Mouse (Mus musculus): ENCODE measurements around the gene Tmem86b. TPM values are rescaled to one million over a fixed set of nuclear protein-coding genes. Genes with fewer than 3 reads are reported as not detected.

Tmem86b gene
- total and polyA plus RNA-seq, 2 experiments, result 39.5 to 404 TPM

GRCm38 (mm10) chr7:4668506-4668905 is 37.3 kb upstream of the Tmem86b start:
- no peaks in the 10 kb centered on the region; the same call in 1 of the 2 replicates for H3K79me2 ChIP-seq (ENCODE audit: control insufficient read depth, insufficient read depth, low read length)
- 66% methylated on average over 8 of the region's 8 CpGs for WGBS
- peak; percentile 51 for DNase-seq (ENCODE audit: extremely low read depth, low read depth, low spot score)
- no peak overlapping the region for H3K9ac ChIP-seq (ENCODE audit: low read depth, low read length)
- H3K4me1 ChIP-seq (ENCODE audit: control insufficient read depth, insufficient read depth, low read length), result no peaks in the 10 kb centered on the region
- TF ChIP-seq POLR2A (IDR thresholded peaks at IDR 0.05; ENCODE audit: extremely low read depth, insufficient read depth, low read length), result no peak
- no peak for TF ChIP-seq CTCF (IDR thresholded peaks at IDR 0.05; ENCODE audit: low read depth, low read length)
- H3K36me3 ChIP-seq (ENCODE audit: control insufficient read depth, insufficient read depth, low read length), result peaks cover 5% of the 10 kb centered on the region; the same call in 1 of the 2 replicates
- no peak overlapping the region for H3K27ac ChIP-seq (replicated peaks; ENCODE audit: insufficient read depth, low read depth, low read length)
- no peaks in the 10 kb centered on the region for H3K27me3 ChIP-seq (ENCODE audit: control insufficient read depth, insufficient read depth, low read length)
- H3K4me3 ChIP-seq (ENCODE audit: insufficient read depth, low read depth, low read length), result no peak overlapping the region

DNA sequence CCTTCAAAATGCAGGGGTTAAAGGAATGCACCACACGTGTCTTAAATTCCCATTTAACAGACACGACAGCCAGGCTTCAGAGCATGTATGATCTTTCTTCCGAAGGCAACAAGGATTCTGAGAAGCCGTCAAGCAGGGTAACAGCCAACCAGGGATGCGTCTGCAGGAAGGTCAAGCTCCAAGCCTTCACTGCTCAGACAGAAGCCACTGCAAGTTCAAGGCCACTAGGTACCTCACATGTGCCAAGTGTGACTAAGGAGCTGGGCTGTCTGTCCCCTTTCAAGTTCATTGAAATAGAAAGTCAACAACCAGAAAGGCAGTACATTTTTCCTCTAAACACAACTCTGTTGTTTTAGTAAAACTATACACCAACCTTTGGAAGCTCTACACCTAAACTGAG is 35.6 kb upstream of the Tmem86b start:
- Histone ChIP-seq H3K27me3 (ENCODE audit: control insufficient read depth, insufficient read depth, low read length) (no peaks in the 10 kb centered on the region), H3K4me3 (ENCODE audit: insufficient read depth, low read depth, low read length) (no peak overlapping the region), H3K9ac (ENCODE audit: low read depth, low read length) (no peak overlapping the region), H3K27ac (replicated peaks; ENCODE audit: insufficient read depth, low read depth, low read length) (no peak overlapping the region), H3K79me2 (ENCODE audit: control insufficient read depth, insufficient read depth, low read length) (no peaks in the 10 kb centered on the region), H3K36me3 (ENCODE audit: control insufficient read depth, insufficient read depth, low read length) (peaks cover 5% of the 10 kb centered on the region; the same call in 1 of the 2 replicates), H3K4me1 (ENCODE audit: control insufficient read depth, insufficient read depth, low read length) (no peaks in the 10 kb centered on the region)
- TF ChIP-seq POLR2A (IDR thresholded peaks at IDR 0.05; ENCODE audit: extremely low read depth, insufficient read depth, low read length) (no peak), CTCF (IDR thresholded peaks at IDR 0.05; ENCODE audit: low read depth, low read length) (no peak)
- DNase-seq (ENCODE audit: extremely low read depth, low read depth, low spot score), result peak; percentile 39
- WGBS, result 81% methylated on average over 5 of the region's 5 CpGs

- H3K27ac ChIP-seq (replicated peaks; ENCODE audit: insufficient read depth, low read depth, low read length), result no peak overlapping the region
- no peaks in the 10 kb centered on the region for H3K36me3 ChIP-seq (ENCODE audit: control insufficient read depth, insufficient read depth, low read length)
- TF ChIP-seq CTCF (IDR thresholded peaks at IDR 0.05; ENCODE audit: low read depth, low read length), result no peak
- no peak for TF ChIP-seq POLR2A (IDR thresholded peaks at IDR 0.05; ENCODE audit: extremely low read depth, insufficient read depth, low read length)
- H3K27me3 ChIP-seq (ENCODE audit: control insufficient read depth, insufficient read depth, low read length), result no peaks in the 10 kb centered on the region
- 78% methylated on average over 2 of the region's 2 CpGs for WGBS
- H3K79me2 ChIP-seq (ENCODE audit: control insufficient read depth, insufficient read depth, low read length), result no peaks in the 10 kb centered on the region
- DNase-seq (ENCODE audit: extremely low read depth, low read depth, low spot score), result no peak
- no peak overlapping the region for H3K4me3 ChIP-seq (ENCODE audit: insufficient read depth, low read depth, low read length)
- H3K9ac ChIP-seq (ENCODE audit: low read depth, low read length), result no peak overlapping the region
- H3K4me1 ChIP-seq (ENCODE audit: control insufficient read depth, insufficient read depth, low read length), result peaks cover 6% of the 10 kb centered on the region; the same call in 1 of the 2 replicates
Measured at GRCm38 (mm10) chr7:4663742-4664141, 32.5 kb upstream of the Tmem86b start.

GRCm38 (mm10) chr7:4663179-4663578 is 32.0 kb upstream of the Tmem86b start:
- Histone ChIP-seq H3K9ac (ENCODE audit: low read depth, low read length) (no peak overlapping the region), H3K27me3 (ENCODE audit: control insufficient read depth, insufficient read depth, low read length) (no peaks in the 10 kb centered on the region), H3K27ac (replicated peaks; ENCODE audit: insufficient read depth, low read depth, low read length) (no peak overlapping the region), H3K79me2 (ENCODE audit: control insufficient read depth, insufficient read depth, low read length) (peaks cover 3% of the 10 kb centered on the region; the same call in 1 of the 2 replicates), H3K4me3 (ENCODE audit: insufficient read depth, low read depth, low read length) (no peak overlapping the region), H3K36me3 (ENCODE audit: control insufficient read depth, insufficient read depth, low read length) (no peaks in the 10 kb centered on the region), H3K4me1 (ENCODE audit: control insufficient read depth, insufficient read depth, low read length) (peaks cover 6% of the 10 kb centered on the region; the same call in 1 of the 2 replicates)
- 91% methylated on average over 8 of the region's 8 CpGs for WGBS
- DNase-seq (ENCODE audit: extremely low read depth, low read depth, low spot score), result no peak
- TF ChIP-seq POLR2A (IDR thresholded peaks at IDR 0.05; ENCODE audit: extremely low read depth, insufficient read depth, low read length), result no peak
- no peak for TF ChIP-seq CTCF (IDR thresholded peaks at IDR 0.05; ENCODE audit: low read depth, low read length)

- WGBS, result 22% methylated on average over 3 of the region's 3 CpGs
- peaks cover 18% of the 10 kb centered on the region for H3K79me2 ChIP-seq (ENCODE audit: control insufficient read depth, insufficient read depth, low read length)
- H3K27ac ChIP-seq (replicated peaks; ENCODE audit: insufficient read depth, low read depth, low read length), result peak overlapping the region; percentile 41; the same call in 1 of the 2 replicates
- TF ChIP-seq POLR2A (IDR thresholded peaks at IDR 0.05; ENCODE audit: extremely low read depth, insufficient read depth, low read length) (no peak), CTCF (IDR thresholded peaks at IDR 0.05; ENCODE audit: low read depth, low read length) (no peak)
- peaks cover 19% of the 10 kb centered on the region for H3K4me1 ChIP-seq (ENCODE audit: control insufficient read depth, insufficient read depth, low read length)
- H3K36me3 ChIP-seq (ENCODE audit: control insufficient read depth, insufficient read depth, low read length), result no peaks in the 10 kb centered on the region
- no peaks in the 10 kb centered on the region for H3K27me3 ChIP-seq (ENCODE audit: control insufficient read depth, insufficient read depth, low read length)
- peak; percentile 74 for DNase-seq (ENCODE audit: extremely low read depth, low read depth, low spot score)
- no peak overlapping the region for H3K4me3 ChIP-seq (ENCODE audit: insufficient read depth, low read depth, low read length)
- no peak overlapping the region for H3K9ac ChIP-seq (ENCODE audit: low read depth, low read length)
Measured at GRCm38 (mm10) chr7:4659911-4660443, 28.8 kb upstream of the Tmem86b start.

DNA sequence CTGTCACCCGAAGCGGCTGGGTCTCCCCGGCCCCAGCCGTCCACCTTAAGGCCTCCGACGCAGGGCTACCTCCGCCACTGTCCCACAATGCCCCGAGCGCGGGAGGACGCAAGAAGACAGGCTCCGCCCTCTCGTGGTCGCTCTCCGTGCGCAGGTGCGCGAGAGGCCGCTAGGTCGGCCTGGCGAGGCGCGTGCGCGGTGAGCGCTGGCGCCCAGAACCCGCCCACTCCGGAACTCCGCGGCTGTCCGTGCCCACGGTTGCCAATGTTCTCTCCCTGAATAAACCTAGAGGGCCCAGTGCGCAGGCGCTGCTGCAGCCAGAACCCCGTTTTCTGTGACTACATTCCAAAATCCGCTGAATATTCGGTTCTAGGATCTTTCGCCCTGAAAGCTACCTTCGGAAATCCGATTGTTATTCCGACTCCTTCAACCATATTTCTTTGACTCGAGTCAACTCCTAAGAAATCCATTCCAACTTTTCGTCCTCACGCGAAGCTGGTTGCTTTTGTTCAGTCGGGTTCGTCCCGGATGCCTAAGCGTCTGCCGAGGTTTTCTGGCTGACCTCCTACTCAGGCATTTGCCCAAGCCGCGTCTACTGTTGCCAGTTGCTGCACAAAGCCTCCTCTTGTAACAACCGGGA is 27.8 kb upstream of the Tmem86b start, which contains the start of gene Ppp6r1:
Gene Ppp6r1, minus strand, starts transcription at position 108 of the 640 bp plus-strand sequence.
- under 1% methylated on average over 54 of the region's 54 CpGs for WGBS
- Histone ChIP-seq H3K4me3 (ENCODE audit: insufficient read depth, low read depth, low read length) (peak within 1 kb of the TSS; percentile 74), H3K27me3 (ENCODE audit: control insufficient read depth, insufficient read depth, low read length) (no peaks in the 10 kb centered on the region), H3K4me1 (ENCODE audit: control insufficient read depth, insufficient read depth, low read length) (peaks cover 20% of the 10 kb centered on the region), H3K79me2 (ENCODE audit: control insufficient read depth, insufficient read depth, low read length) (peaks cover 24% of the 10 kb centered on the region), H3K27ac (replicated peaks; ENCODE audit: insufficient read depth, low read depth, low read length) (peak within 1 kb of the TSS; percentile 74), H3K9ac (ENCODE audit: low read depth, low read length) (peak within 1 kb of the TSS; percentile 84), H3K36me3 (ENCODE audit: control insufficient read depth, insufficient read depth, low read length) (no peaks in the 10 kb centered on the region)
- TF ChIP-seq POLR2A (IDR thresholded peaks at IDR 0.05; ENCODE audit: extremely low read depth, insufficient read depth, low read length) (peak; percentile 86), CTCF (IDR thresholded peaks at IDR 0.05; ENCODE audit: low read depth, low read length) (no peak)
- DNase-seq (ENCODE audit: extremely low read depth, low read depth, low spot score), result peak; percentile 91
